Mouse (Mus musculus) embryonic facial prominence, embryonic 10.5 days (tissue): ENCODE results near the gene Per2. TPM values are rescaled to one million over a fixed set of nuclear protein-coding genes. Genes with fewer than 3 reads are reported as not detected.

Source experiments
- polyA plus RNA-seq: library from polyadenylated mRNA; unstranded; fragments of >200 nt; fragmentation: Nextera tagmentation; extraction: Ambion mirVana; gene quantifications from 2 replicates; pipeline ENCODE4 v1.2.1, GENCODE M21; 2016

The Per2 gene
- polyA plus RNA-seq, 1 experiment from 2014 or later = 1.3 TPM

Other genes starting within 250 kb of the Per2 start
- gene Ube2f, start 209.0 kb downstream of the Per2 start, polyA plus RNA-seq = 87.6 and 100 TPM in 2 replicates
- gene Scly, start 161.0 kb downstream of the Per2 start, polyA plus RNA-seq = 16.0 and 16.5 TPM in 2 replicates
- gene Espnl, start 137.2 kb downstream of the Per2 start, polyA plus RNA-seq = 0.05 and 0.09 TPM in 2 replicates
- gene Klhl30, start 108.3 kb downstream of the Per2 start, polyA plus RNA-seq = 0.21 and 0.22 TPM in 2 replicates
- gene Erfe, start 92.9 kb downstream of the Per2 start, polyA plus RNA-seq = 1.8 and 2.0 TPM in 2 replicates
- gene Ilkap, start 60.5 kb downstream of the Per2 start, polyA plus RNA-seq = 175 and 177 TPM in 2 replicates
- 136 and 144 TPM in 2 replicates for gene Hes6, start 45.3 kb downstream of the Per2 start, polyA plus RNA-seq
- gene Traf3ip1, start 35.3 kb upstream of the Per2 start, polyA plus RNA-seq = 12.4 and 14.1 TPM in 2 replicates
- gene Asb1, start 81.2 kb upstream of the Per2 start, polyA plus RNA-seq = 6.5 and 7.3 TPM in 2 replicates